Mouse (Mus musculus): ENCODE data around the gene Hepacam.
A peak's percentile ranks its signal among the peaks of the same experiment; 100 is the strongest.

Gene Hepacam

DNA sequence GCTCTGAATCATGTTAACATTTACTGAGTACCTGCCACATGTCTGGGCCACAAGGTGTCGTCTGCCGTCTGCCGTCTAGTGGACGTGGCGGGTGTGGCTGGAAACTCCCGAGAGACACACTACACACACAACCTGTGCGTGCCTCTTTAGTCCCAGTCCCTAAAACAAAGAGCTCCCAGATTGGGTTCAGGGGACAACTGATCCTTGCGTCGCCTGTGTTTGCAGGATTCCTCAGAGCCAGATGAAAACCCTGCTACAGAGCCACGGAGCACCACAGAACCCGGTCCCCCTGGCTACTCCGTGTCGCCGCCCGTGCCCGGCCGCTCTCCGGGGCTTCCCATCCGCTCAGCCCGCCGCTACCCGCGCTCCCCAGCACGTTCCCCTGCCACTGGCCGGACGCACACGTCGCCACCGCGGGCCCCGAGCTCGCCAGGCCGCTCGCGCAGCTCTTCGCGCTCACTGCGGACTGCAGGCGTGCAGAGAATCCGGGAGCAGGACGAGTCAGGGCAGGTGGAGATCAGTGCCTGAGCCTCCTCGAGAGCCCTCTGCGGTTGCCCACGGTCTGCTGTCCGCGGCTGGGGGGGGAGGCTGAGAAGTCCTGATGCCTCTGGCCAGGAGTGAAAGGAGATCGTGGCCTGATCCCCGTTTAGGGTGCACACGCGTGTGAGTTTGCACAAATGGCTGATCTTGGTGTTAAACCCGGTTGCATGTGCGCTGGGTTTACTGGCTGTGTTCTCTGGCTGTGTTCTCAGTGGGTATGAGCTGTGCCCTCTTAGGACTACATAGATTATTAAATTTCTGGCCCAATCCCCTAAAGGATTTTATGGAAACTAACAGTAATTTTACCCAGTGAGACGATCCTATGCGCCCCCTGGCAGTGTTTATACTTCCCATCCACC is 17.4 kb downstream of the Hepacam start:
- no peak for DNase-seq

DNA sequence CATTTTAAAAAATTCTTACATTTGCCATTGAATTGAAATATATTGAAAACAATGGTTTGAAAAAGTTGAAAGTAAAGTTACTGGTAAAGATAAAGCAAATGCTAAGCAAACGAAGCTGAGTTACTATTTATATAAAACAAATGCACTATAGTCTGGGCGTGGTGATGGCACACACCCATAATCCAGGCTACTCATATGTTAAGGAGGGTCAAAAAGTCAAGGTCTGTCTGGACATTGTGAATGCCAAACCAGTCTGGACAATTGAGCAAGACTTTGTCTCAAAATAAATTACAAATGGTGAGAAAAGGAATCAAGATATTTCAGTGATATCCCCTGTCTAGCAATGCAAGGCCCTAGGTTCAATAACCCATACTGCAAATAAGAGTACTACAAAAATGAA is 23.7 kb downstream of the Hepacam start:
- no peak for DNase-seq

DNA sequence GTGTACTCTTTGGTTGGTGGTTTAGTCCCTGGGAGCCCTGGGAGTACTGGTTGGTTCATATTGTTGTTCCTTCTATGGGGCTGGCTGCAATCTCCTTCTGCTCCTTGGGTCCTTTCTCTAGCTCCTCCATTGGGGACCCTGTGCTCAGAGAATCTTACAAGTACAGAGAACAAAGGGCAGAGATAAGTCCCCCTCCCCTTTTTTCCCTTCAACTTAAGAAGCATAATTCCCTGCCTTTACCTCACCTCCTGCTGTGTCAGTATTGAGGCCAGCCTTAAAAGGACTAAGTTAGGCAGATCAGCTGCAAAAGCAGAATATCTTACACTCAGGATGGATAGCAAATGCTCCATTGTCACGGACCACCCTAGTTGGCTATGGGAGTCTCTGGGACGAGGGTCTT is 24.9 kb downstream of the Hepacam start:
- no peak for DNase-seq

DNA sequence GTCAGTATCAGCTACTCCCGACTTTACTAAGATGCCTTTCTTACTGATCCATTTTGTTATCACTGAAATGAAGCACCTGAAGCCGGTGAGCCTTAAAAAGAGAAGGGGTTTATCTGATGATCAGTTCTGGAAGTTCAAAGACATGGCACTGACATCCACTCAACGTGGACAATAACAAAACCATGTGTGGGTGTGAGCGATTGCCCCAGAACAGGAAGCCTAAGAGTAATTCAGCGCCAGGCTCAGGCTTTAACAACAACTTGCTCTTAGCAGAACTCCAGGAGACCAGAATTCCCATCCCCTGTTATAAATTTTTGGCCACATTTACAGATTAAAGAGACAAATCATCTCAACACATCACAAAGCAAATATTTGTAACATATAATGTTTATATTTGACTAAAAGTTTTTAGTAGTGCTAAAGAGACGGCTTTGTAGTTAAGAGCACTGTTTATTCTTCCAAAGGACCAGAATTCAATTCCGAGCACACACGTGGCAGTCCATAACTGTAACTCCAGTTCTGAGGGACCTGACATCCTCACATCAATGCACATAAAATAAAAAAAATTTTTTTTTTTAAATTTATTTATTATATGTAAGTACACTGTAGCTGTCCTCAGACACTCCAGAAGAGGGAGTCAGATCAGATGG is 26.5 kb downstream of the Hepacam start:
- no peak for DNase-seq

DNA sequence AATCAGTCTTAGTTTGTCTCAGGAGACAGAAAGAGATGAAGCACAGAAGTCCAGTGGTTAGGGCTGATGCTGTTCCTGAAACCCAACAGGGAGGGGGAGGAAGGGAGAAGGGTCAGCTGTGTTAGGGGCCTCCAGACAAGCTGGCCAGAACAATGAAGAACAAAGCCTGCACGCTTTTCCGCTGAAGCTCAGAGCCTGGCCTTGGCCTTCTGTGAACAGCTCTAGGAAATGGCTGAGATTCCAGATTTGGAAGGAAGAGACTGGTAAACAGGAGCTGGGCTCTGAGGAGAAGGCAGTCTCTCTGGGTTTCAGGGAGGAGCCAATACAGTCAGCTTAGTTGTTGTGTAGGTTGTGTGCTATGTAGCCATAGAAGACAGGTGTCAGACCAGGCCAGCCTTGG is 33.4 kb downstream of the Hepacam start:
- DNase-seq = no peak

DNA sequence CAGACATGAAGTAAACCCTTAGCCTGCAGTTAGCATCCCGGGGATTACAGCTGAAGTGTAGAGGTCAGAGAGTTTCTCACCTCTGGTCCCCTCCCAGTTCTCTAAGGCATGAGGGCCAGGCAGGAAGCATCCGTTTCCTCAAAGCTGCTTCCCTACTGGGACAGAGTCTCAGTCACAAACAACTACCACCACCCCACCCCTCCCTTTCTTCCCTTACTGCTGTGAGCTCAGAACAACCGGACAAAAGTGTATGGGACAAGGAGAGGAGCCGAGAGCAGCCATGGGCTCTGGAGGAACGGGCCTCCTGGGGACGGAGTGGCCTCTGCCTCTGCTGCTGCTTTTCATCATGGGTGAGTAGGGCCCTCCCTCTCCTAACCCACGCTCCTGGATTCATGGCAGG is 34.7 kb downstream of the Hepacam start, which contains the start of gene Robo4:
TSS of gene Robo4 (plus strand) at position 96 of the 400 bp plus-strand sequence.
- no peak for DNase-seq

DNA sequence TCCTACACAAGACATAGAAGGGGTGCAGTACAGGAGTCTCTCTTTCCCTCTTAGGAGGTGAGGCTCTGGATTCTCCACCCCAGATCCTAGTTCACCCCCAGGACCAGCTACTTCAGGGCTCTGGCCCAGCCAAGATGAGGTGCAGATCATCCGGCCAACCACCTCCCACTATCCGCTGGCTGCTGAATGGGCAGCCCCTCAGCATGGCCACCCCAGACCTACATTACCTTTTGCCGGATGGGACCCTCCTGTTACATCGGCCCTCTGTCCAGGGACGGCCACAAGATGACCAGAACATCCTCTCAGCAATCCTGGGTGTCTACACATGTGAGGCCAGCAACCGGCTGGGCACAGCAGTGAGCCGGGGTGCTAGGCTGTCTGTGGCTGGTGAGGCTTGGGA is 35.4 kb downstream of the Hepacam start:
- DNase-seq = no peak

DNA sequence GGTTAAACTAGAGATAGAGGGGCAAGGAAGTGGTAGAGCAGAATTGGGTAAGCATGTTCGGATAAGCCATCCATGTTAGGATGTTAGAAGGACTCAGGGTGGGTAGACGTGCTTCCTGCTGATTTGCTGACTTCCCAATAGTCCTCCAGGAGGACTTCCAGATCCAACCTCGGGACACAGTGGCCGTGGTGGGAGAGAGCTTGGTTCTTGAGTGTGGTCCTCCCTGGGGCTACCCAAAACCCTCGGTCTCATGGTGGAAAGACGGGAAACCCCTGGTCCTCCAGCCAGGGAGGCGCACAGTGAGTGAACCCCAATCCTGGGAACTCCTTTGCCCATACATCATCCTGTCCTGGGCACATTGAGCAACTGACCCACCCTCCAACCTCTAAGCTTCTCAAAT is 35.9 kb downstream of the Hepacam start:
- no peak for DNase-seq

DNA sequence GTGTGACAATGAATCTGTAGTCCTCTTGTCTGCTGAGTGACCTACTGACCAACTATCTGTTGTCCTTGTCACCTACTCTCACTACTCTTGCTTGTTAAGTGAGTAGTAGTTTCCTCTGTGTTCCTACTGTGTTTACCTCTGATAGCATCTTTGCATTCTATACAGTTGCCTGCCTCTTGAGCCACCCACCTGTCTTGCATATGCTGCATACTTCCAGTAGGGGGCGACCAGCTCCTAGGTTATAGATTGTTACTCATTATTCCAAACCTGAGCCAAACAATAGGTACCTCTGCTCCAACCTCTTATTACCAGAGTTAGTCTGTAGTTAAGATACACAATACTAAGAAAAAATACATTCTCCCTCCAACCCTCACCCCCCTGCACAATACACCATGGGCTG is 39.2 kb downstream of the Hepacam start:
- no peak for DNase-seq

DNA sequence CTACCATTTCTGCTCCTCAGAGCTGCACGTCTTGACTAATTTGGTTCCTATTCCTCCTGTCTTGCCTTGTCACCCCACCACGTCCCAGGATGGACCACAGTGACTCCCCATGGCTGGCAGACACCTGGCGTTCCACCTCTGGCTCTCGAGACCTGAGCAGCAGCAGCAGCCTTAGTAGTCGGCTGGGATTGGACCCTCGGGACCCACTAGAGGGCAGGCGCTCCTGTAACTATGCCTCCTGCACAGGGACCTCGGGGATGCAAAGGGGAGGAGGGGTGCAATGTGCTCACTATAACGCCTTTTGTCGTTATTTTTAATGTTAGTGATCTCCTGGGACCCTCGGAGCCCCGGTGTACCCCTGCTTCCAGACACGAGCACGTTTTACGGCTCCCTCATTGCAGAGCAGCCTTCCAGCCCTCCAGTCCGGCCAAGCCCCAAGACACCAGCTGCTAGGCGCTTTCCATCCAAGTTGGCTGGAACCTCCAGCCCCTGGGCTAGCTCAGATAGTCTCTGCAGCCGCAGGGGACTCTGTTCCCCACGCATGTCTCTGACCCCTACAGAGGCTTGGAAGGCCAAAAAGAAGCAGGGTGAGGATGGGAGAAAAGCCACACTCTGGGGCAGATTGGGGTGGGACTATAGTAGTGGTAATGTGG is 40.8 kb downstream of the Hepacam start:
- no peak for DNase-seq

DNA sequence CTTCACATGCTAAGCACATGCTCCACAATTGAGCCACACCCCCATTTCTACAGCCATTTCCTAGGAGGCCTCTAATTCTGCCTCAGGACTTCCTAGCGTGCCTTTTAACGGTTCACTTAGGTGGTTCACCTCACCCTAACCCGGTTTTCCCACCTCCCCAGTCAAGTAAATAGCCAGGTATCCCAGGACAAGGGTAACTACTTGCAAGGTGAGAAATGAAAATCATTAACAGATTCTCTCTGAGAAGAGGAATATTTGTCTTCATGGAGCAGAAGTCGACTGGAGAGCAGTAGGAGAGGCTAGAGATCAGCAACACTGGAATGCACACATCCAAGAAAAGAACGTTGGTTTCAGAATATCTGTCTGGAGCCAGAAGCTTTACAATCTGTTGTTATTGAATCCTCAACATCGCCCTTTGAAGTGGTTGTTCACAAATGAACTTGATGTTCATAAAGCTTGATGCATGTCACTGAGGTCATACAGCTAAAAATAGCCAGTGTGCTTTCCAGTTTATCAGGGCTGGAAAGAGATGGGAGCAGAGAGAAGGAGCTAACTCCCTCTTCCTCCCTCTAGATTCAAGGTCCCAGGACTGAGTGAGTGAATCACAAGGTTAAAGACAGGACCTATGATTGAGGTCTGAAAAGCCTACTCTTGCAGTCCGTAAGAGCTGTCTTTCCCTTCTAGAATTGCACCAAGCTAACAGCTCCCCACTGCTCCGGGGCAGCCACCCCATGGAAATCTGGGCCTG is 42.7 kb downstream of the Hepacam start:
- DNase-seq = no peak

DNA sequence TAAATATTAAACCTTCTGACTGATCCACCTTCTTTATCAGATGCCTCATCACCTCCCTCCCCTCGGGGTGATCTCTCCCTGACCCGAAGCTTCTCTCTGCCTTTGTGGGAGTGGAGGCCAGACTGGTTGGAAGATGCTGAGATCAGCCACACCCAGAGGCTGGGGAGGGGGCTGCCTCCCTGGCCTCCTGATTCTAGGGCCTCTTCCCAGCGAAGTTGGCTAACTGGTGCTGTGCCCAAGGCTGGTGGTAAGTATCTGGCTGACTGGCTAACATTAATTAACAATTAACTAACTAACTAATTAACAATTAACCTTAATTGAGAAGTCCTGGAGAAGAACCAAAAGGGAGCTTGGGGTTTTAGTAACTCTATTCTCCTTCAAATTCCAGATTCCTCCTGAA is 45.8 kb downstream of the Hepacam start:
- no peak for DNase-seq

DNA sequence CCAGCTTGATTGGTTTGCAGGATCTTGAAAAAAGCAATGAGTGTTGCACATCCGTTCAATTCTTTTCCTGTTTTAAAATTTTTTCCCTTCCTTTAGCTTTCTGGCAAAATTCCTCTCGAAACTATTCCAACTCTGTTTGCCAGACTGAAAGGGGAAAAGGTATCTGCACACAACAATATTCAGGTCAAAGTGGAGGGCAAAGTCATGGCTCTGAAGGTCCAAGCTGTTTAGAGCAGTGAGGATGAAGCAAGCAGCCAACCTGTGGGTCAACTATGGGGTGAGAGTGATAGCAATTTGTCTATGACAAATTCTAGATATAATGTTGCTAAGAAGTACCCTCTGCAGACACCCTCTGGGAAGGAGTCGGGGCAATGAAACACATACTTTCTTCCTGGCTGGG is 47.5 kb downstream of the Hepacam start:
- no peak for DNase-seq

DNA sequence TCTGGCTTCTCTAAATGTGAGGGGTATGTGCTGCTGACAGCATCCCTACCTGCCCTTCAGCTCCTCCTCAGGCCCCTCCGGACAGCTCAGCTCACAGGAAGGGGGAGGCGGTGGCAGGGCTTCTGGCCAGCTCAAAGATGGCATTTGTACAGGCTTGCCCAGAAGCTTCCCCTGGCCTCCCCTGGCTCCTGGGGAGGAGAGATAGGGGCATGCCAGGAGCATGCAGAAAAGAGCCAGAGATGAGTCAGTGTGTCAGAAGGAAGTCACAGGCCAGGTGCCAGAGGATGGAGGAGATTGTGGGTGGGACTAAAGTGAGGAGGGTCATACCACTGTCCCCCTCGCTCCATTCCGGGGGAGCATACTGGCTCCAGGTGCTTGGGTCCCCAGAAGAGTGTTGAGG is 51.6 kb downstream of the Hepacam start:
- no peak for DNase-seq

DNA sequence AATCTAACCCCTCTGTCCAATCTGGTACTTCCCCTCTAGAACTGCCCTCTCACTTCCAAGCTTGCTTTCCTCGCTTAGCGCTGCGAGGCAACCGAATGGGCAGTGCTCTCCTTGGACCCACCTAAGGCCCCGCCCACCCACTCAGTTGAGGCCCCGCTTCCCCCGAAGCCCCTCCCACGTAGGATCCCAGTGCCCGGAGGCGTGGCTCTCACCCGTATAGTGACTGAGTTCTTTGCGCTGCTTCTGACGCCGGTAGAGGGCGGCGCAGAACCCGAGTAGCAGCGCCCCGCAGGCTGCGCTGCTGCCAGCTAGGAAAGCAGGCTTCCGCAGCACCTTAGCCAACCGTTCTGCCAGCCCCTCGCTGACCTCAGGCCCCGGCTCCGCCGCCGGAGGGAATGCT is 53.5 kb downstream of the Hepacam start:
- DNase-seq = peak; percentile 74

DNA sequence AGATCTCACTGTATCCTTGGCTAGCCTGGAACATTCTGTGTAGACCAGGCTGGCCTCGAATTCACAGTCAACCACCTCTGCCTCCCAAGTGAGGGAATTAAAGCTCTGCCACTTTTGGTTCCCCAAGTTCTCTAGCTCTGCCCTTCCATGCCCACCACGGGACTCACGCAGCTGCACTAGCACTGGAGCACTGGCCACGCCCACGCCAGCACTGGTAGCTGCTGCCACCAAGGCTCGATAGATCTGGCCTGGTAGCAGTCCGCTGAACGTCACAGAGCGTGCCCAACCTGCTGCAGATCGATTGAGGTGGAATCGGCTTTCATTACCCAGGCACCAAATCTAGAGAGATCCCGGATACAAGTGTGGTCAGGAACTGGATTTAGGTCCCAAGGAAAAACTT is 54.1 kb downstream of the Hepacam start:
- DNase-seq = no peak

DNA sequence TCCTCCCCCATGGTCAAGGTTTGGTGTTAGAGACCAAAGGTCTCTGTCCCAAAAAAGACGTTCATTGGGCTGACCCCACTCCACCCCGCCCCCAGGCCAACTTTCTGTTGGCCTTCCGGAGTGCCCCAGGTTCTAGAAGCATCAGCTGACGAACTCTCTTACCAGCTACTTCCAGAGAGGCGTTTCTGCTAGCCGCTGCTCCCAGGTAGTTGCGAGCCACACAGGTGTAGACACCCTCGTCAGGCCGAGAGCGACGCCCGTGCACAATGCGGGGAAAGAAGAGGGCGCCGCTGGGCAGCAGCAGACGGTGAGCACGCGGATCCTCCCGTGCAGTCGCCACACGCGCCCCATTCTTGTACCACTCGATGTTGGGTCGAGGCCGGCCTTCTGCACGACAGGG is 62.2 kb downstream of the Hepacam start:
- DNase-seq = no peak

DNA sequence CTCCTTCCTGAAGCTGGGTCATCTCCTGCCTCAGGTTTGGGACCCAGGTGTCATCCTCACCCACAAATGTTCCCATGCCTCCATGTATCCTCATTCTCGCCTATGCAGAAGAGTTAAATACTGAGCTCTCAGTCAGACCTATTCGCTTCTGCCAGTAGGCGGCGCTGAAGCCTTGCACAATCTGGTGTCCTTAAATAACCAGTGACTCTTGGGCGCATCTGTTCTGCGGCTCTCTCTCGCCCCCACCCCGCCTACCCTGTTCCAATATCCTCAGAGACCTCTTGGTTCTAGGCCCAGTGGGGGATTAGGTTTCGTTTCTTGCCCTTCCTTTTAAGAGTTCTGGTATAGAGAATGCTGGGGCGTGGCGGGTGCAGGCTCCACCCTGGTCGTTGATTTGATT is 63.4 kb downstream of the Hepacam start:
- DNase-seq = peak; percentile 93

DNA sequence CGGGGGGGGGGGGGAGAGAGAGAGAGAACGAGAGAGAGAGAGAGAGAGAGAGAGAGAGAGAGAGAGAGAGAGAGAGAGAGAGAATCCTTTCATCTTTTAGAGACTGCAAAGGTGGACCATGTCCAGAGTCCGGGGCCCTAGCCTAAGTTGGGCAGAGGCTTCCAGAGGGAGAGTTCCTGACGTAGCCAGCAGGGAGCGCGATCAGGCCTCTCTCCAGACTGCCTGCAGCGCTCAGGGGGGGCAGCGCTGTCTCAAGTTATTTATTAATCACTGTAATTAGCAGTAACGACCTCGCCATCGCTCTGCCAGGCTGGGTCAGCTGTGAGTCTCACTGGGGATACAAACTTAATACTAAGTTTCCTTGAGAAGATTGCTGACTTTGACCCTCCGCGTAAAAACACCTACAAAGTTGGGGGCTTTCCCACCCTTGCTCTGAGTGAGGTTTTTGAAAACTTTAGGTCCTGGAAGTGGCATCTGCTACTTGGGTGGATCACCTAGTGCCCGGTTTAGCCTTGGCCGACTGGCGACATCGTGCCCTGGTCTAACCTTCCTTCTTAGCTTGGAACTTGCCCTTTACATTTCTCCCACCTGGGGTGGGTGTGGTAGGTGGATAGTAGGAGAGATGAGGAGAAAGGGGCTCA is 65.0 kb downstream of the Hepacam start:
- DNase-seq = no peak

DNA sequence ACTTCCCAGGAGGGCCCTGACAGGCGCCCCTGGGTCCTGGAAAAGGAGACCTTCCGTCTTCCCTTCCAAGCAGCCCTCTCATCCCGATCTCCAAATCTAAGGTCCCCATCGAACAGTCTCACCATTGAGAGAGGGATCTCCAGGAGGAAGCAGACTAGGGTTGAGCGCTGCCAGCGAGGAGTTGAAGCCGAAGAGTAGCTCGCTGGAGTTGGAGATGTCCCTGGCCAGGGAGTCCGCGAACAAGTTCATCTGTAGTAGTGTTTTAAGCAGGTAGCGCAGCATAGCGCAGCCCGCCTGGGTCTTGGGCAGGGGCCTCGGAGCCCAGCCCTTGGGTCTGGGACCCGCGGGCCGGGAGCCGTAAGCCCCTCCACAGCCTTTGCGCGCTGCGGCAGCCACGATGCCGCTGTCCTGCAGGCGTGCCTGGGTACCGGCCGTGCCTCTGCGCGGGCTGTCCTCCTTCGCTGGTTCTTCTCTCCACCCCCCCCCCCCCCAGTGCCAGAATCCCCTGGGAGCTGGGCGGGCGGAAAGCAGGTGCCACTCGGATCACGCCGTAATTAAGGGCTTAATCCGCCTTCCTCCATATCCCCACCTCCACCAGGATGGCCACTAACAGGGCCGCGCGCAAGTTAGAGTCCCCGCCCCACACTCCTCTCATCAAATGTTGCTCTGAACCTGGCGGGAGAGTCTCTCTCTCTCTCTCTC is 65.7 kb downstream of the Hepacam start, which contains the start of gene Robo3:
TSS of gene Robo3 (minus strand) at position 527 of the 702 bp plus-strand sequence.
- DNase-seq = no peak

DNA sequence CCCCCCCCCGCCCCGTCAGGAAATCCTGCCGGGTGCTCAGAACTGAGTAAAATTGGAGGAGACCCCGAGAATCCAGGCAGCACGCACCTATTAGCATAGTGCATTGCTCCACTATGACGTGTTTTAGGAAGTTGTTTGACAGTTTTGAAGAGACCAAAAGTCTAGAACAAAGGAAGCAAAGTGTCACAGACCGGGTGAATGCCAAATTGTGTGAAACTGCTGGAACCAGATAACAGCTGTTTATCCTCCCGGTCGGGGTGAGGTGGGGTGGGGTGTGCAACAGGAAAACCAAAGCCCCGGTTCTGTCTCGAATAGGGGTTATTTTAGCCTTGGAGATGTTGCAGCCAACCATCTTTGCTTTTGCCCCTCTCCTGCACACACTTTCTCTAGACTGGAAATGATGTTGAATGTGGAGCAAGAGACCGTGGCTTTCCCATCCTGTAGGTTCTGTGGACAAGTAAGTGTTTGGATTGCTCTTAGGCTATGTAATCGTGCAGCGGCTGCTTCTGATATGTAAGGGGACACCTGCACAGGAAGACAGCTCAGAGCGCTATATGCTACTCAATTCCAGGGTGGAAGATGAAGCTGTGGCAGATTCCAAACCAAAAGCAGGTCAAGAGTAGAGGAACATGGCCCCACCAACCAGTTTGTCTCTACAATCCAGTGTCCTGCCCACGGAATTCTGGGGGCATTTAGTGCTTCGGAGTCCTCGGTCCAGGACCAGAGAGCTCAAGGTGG is 66.8 kb downstream of the Hepacam start:
- no peak for DNase-seq

Measured in layer of hippocampus, adult 9-11 months (tissue).